Mouse (Mus musculus) liver, postnatal 0 days (tissue): ENCODE measurements at regions not wholly inside any gene's neighbourhood (a gene's known extent, or its start where the extent isn't known, plus 50 kb on each side); places are given as distances from the start of the nearest gene placed in this dataset.

Experiments used
- ATAC-seq: fragments of 200-750 bp; cut with Nextera tagmentation; 2 replicates; pipeline ENCODE4 v1.8.0; 2017; ENCODE audit warnings: mild to moderate bottlenecking, moderate library complexity
- DNase-seq: peaks from one replicate; pipeline ENCODE4 v3.0.0-alpha.2; 2016
- H3K27ac ChIP-seq: fragments of 300-500 bp; sonication (generic); 2 replicates; pipeline ENCODE4 v1.5.1; 2014; ENCODE audit warnings: antibody characterized with exemption, moderate library complexity, mild to moderate bottlenecking, low read depth
- H3K27me3 ChIP-seq: fragments of 300-500 bp; sonication (generic); 2 replicates; pipeline ENCODE4 v1.6.1; 2014; ENCODE audit warnings: low read length, control low read depth, mixed read lengths; ENCODE audit not compliant: insufficient read depth
- H3K36me3 ChIP-seq: fragments of 300-500 bp; sonication (generic); replicated peaks from 2 replicates; pipeline ENCODE4 v1.6.1; 2014; ENCODE audit warnings: mild to moderate bottlenecking, control low read depth, low read length, moderate library complexity, mixed read lengths; ENCODE audit not compliant: insufficient read depth
- H3K4me1 ChIP-seq: fragments of 300-500 bp; sonication (generic); 2 replicates; pipeline ENCODE4 v1.6.1; 2014; ENCODE audit warnings: antibody characterized with exemption, mild to moderate bottlenecking, control low read depth; ENCODE audit not compliant: insufficient read depth
- H3K4me2 ChIP-seq: fragments of 300-500 bp; sonication (generic); 2 replicates; pipeline ENCODE4 v1.6.1; 2014; ENCODE audit warnings: low read depth, mild to moderate bottlenecking, low read length, moderate library complexity, mixed read lengths
- H3K4me3 ChIP-seq: fragments of 300-500 bp; sonication (generic); 2 replicates; pipeline ENCODE4 v1.5.1; 2014; ENCODE audit warnings: low read depth, low read length
- H3K9ac ChIP-seq: fragments of 300-500 bp; sonication (generic); replicated peaks from 2 replicates; pipeline ENCODE4 v1.6.1; 2014; ENCODE audit warnings: mild to moderate bottlenecking, moderate library complexity
- H3K9me3 ChIP-seq: fragments of 300-500 bp; sonication (generic); 2 replicates; pipeline ENCODE4 v1.6.1; 2016; ENCODE audit warnings: mild to moderate bottlenecking, control low read depth, low read length, mixed read lengths
- CTCF ChIP-seq: sonication (generic); IDR thresholded peaks from 2 replicates; pipeline ENCODE4 v1.5.1; 2016; ENCODE audit warnings: antibody characterized with exemption, low read depth
- EP300 ChIP-seq: IDR thresholded peaks from 2 replicates; pipeline ENCODE4 v1.6.1; 2016; ENCODE audit warnings: antibody characterized with exemption, low read depth, mild to moderate bottlenecking
- WGBS: fragments of 180-500 bp; shearing (Covaris S2); extraction: QIAGEN DNeasy Blood & Tissue Kit; methylation state at CpG from one replicate; pipeline ENCODE4 v1.1.7; 2014; ENCODE audit not compliant: insufficient replicate concordance; 5-methylcytosine and 5-hydroxymethylcytosine counted together

- no peak overlapping the region for H3K4me2 ChIP-seq
- WGBS, result 82% methylated on average over 16 of the region's 16 CpGs
- peaks cover 3% of the 10 kb centered on the region; the same call in 1 of the 2 replicates for H3K27me3 ChIP-seq
- H3K36me3 ChIP-seq, result no peaks in the 10 kb centered on the region
- no peaks in the 10 kb centered on the region for H3K4me1 ChIP-seq
- ATAC-seq, result no peak
- DNase-seq, result no peak
- H3K9me3 ChIP-seq, result no peaks in the 10 kb centered on the region
- H3K9ac ChIP-seq, result no peak overlapping the region
- TF ChIP-seq EP300, result no peak
- no peak for TF ChIP-seq CTCF
- no peak overlapping the region for H3K27ac ChIP-seq
- no peak overlapping the region for H3K4me3 ChIP-seq
These were observed 552.7 kb upstream of the Mgmt start for GRCm38 (mm10) chr7:136341599-136342210.

GRCm38 (mm10) chr7:136342211-136342799, 552.1 kb upstream of the Mgmt start:
- Histone ChIP-seq H3K4me3 (no peak overlapping the region), H3K4me1 (no peaks in the 10 kb centered on the region), H3K9me3 (no peaks in the 10 kb centered on the region), H3K9ac (no peak overlapping the region), H3K36me3 (no peaks in the 10 kb centered on the region), H3K4me2 (no peak overlapping the region), H3K27me3 (peaks cover 3% of the 10 kb centered on the region; the same call in 1 of the 2 replicates), H3K27ac (no peak overlapping the region)
- TF ChIP-seq CTCF (no peak), EP300 (no peak)
- ATAC-seq (no peak), DNase-seq (no peak)
- WGBS, result 66% methylated on average over 10 of the region's 10 CpGs

- H3K9ac ChIP-seq, result no peak overlapping the region
- no peaks in the 10 kb centered on the region for H3K4me1 ChIP-seq
- ATAC-seq (no peak), DNase-seq (no peak)
- TF ChIP-seq CTCF (no peak), EP300 (no peak)
- 29% methylated on average over 8 of the region's 8 CpGs for WGBS
- no peaks in the 10 kb centered on the region for H3K36me3 ChIP-seq
- H3K9me3 ChIP-seq, result no peaks in the 10 kb centered on the region
- peaks cover 3% of the 10 kb centered on the region; the same call in 1 of the 2 replicates for H3K27me3 ChIP-seq
- no peak overlapping the region for H3K4me3 ChIP-seq
- H3K4me2 ChIP-seq, result no peak overlapping the region
- H3K27ac ChIP-seq, result no peak overlapping the region
These were observed 551.6 kb upstream of the Mgmt start for GRCm38 (mm10) chr7:136342822-136343221.

- Histone ChIP-seq H3K27me3 (peaks cover 3% of the 10 kb centered on the region; the same call in 1 of the 2 replicates), H3K27ac (no peak overlapping the region), H3K9me3 (no peaks in the 10 kb centered on the region), H3K4me1 (no peaks in the 10 kb centered on the region), H3K4me3 (no peak overlapping the region), H3K9ac (no peak overlapping the region), H3K4me2 (no peak overlapping the region), H3K36me3 (no peaks in the 10 kb centered on the region)
- WGBS, result 64% methylated on average over 4 of the region's 4 CpGs
- ATAC-seq (no peak), DNase-seq (no peak)
- TF ChIP-seq EP300 (no peak), CTCF (no peak)
These were observed 550.9 kb upstream of the Mgmt start for GRCm38 (mm10) chr7:136343494-136343893.

- DNase-seq (no peak), ATAC-seq (no peak)
- Histone ChIP-seq H3K27ac (no peak overlapping the region), H3K9me3 (no peaks in the 10 kb centered on the region), H3K4me1 (no peaks in the 10 kb centered on the region), H3K4me2 (no peak overlapping the region), H3K27me3 (peaks cover 3% of the 10 kb centered on the region; the same call in 1 of the 2 replicates), H3K4me3 (no peak overlapping the region), H3K36me3 (no peaks in the 10 kb centered on the region), H3K9ac (no peak overlapping the region)
- TF ChIP-seq CTCF (no peak), EP300 (no peak)
- 63% methylated on average over 3 of the region's 3 CpGs for WGBS
These were observed 549.4 kb upstream of the Mgmt start for GRCm38 (mm10) chr7:136345051-136345450.

GRCm38 (mm10) chr7:136346531-136346930, 547.9 kb upstream of the Mgmt start:
- TF ChIP-seq CTCF (no peak), EP300 (no peak)
- H3K9me3 ChIP-seq, result no peaks in the 10 kb centered on the region
- no peaks in the 10 kb centered on the region for H3K4me1 ChIP-seq
- no peak for DNase-seq
- ATAC-seq, result no peak
- H3K27ac ChIP-seq, result no peak overlapping the region
- no peak overlapping the region for H3K4me2 ChIP-seq
- WGBS, result 63% methylated on average over 4 of the region's 4 CpGs
- H3K9ac ChIP-seq, result no peak overlapping the region
- no peaks in the 10 kb centered on the region for H3K36me3 ChIP-seq
- peaks cover 3% of the 10 kb centered on the region; the same call in 1 of the 2 replicates for H3K27me3 ChIP-seq
- H3K4me3 ChIP-seq, result no peak overlapping the region
